Mouse (Mus musculus): ENCODE measurements around the gene Kcna2. TPM values are rescaled to one million over a fixed set of nuclear protein-coding genes. Genes with fewer than 3 reads are reported as not detected.

Kcna2 gene
- polyA plus RNA-seq, 1 experiment from 2014 or later: 0.05 TPM

Other genes starting within 250 kb of the Kcna2 start
- gene Kcna3, start 65.0 kb upstream of the Kcna2 start, polyA plus RNA-seq (2014; fragmentation: Nextera tagmentation; extraction: Ambion mirVana): 9.2 and 9.5 TPM in 2 replicates
- not detected in 2 replicates for gene Kcna10, start 81.9 kb downstream of the Kcna2 start, polyA plus RNA-seq (2014; fragmentation: Nextera tagmentation; extraction: Ambion mirVana)
- not detected in 2 replicates for gene Cym, start 120.6 kb downstream of the Kcna2 start, polyA plus RNA-seq (2014; fragmentation: Nextera tagmentation; extraction: Ambion mirVana)
- not detected in 2 replicates for gene A630076J17Rik, start 129.5 kb downstream of the Kcna2 start, polyA plus RNA-seq (2014; fragmentation: Nextera tagmentation; extraction: Ambion mirVana)
- 0.11 TPM in 1 of 2 replicates, not detected in the other for gene Prok1, start 138.6 kb downstream of the Kcna2 start, polyA plus RNA-seq (2014; fragmentation: Nextera tagmentation; extraction: Ambion mirVana)
- gene Lamtor5, start 177.7 kb downstream of the Kcna2 start, polyA plus RNA-seq (2014; fragmentation: Nextera tagmentation; extraction: Ambion mirVana): 174 and 177 TPM in 2 replicates
- gene Slc16a4, start 190.1 kb downstream of the Kcna2 start, polyA plus RNA-seq (2014; fragmentation: Nextera tagmentation; extraction: Ambion mirVana): 2.3 and 3.2 TPM in 2 replicates
- 19.4 and 22.6 TPM in 2 replicates for gene Rbm15, start 232.5 kb downstream of the Kcna2 start, polyA plus RNA-seq (2014; fragmentation: Nextera tagmentation; extraction: Ambion mirVana)